Mouse (Mus musculus) intestine, embryonic 15.5 days (tissue): ENCODE results near the gene Mrm1. TPM values are rescaled to one million over a fixed set of nuclear protein-coding genes. Genes with fewer than 3 reads are reported as not detected.

Experiments
- ATAC-seq: fragments of 200-750 bp; cut with Nextera tagmentation; 2 replicates; pipeline ENCODE4 v1.8.0; 2017; ENCODE audit warnings: moderate TSS enrichment, moderate library complexity
- H3K27ac ChIP-seq: fragments of 300-500 bp; sonication (generic); 2 replicates; pipeline ENCODE4 v1.5.1; 2015; ENCODE audit warnings: mild to moderate bottlenecking, inconsistent platforms
- H3K27me3 ChIP-seq: fragments of 300-500 bp; sonication (generic); replicated peaks from 2 replicates; pipeline ENCODE4 v1.6.1; 2015; ENCODE audit warnings: inconsistent platforms
- H3K36me3 ChIP-seq: fragments of 300-500 bp; sonication (generic); 2 replicates; pipeline ENCODE4 v1.6.1; 2015; ENCODE audit warnings: inconsistent platforms
- H3K4me1 ChIP-seq: fragments of 300-500 bp; sonication (generic); replicated peaks from 2 replicates; pipeline ENCODE4 v1.6.1; 2015; ENCODE audit warnings: inconsistent platforms
- H3K4me2 ChIP-seq: fragments of 300-500 bp; sonication (generic); replicated peaks from 2 replicates; pipeline ENCODE4 v1.6.1; 2015; ENCODE audit warnings: mild to moderate bottlenecking, inconsistent platforms
- H3K4me3 ChIP-seq: fragments of 300-500 bp; sonication (generic); replicated peaks from 2 replicates; pipeline ENCODE4 v1.5.1; 2015; ENCODE audit warnings: inconsistent platforms
- H3K9ac ChIP-seq: fragments of 300-500 bp; sonication (generic); 2 replicates; pipeline ENCODE4 v1.6.1; 2015; ENCODE audit warnings: inconsistent platforms
- H3K9me3 ChIP-seq: fragments of 300-500 bp; sonication (generic); 2 replicates; pipeline ENCODE4 v1.6.1; 2016; ENCODE audit warnings: inconsistent platforms
- WGBS: fragments of 180-500 bp; shearing (Covaris S2); methylation state at CpG from one replicate; pipeline ENCODE4 v1.1.7; 2015; 5-methylcytosine and 5-hydroxymethylcytosine counted together
- polyA plus RNA-seq: library from polyadenylated mRNA; unstranded; fragments of >200 nt; fragmentation: Nextera tagmentation; extraction: Ambion mirVana; gene quantifications from 2 replicates; pipeline ENCODE4 v1.2.1, GENCODE M21; 2015

Gene Mrm1
- polyA plus RNA-seq, 1 experiment from 2014 or later: 16.3 TPM

DNA sequence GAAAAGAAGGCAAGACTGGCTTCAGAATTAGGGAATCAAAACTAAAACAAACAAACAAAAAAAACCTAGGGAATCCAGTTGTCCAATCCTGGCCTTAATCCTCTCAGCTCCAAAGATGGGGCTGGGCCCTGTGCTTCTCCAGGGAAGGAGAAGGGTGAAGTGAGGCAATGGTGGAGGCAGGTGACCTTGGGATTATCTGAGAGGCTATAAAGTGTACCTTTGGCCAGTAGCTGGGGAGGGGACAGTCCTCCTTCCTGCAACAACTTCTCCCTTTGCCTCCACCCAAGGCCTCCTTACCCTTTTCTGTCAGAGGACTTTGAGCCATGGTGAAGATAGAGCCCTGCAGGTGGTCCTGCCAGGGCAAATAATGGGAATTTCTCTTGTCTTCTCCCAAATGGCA is 8.2 kb upstream of the Mrm1 start:
- H3K27ac ChIP-seq: peak overlapping the region; percentile 86; the same call in 1 of the 2 replicates
- H3K9me3 ChIP-seq: no peaks in the 10 kb centered on the region
- H3K4me3 ChIP-seq: peak overlapping the region; percentile 17
- H3K36me3 ChIP-seq: peaks cover 9% of the 10 kb centered on the region; the same call in 1 of the 2 replicates
- H3K27me3 ChIP-seq: no peaks in the 10 kb centered on the region
- no peak overlapping the region for H3K9ac ChIP-seq
- peak overlapping the region; percentile 33 for H3K4me2 ChIP-seq
- peaks cover 30% of the 10 kb centered on the region for H3K4me1 ChIP-seq
- peak; percentile 36 for ATAC-seq

DNA sequence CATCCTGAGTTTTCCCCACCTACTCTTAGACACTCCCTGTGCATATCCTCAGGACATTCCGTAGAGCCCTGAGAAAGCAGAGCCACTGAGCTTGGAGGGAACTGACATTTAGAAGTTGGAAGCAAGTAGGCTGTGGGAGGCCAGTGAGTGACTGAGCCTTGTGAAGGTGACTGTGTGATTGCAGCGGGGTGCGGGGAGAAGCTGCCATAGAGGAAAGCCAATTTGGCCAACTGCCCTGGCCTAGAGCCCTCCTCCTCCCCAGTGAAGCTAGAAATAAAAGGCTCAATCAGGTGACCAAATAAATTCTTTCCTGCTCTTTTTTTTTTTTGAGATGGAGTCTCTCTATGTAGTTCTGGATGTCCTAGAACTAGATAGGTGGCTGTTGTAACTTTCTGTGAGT is 6.9 kb upstream of the Mrm1 start:
- no peak for ATAC-seq
- 0 out of 2 replicates have a peak overlapping the region, but pooled peaks have one; percentile 0 for H3K4me3 ChIP-seq
- H3K4me2 ChIP-seq: peak overlapping the region; percentile 20
- H3K9ac ChIP-seq: no peak overlapping the region
- no peaks in the 10 kb centered on the region for H3K27me3 ChIP-seq
- 48% methylated on average over 3 of the region's 3 CpGs for WGBS
- 0 out of 2 replicates have a peak overlapping the region, but pooled peaks have one; percentile 1 for H3K27ac ChIP-seq
- H3K36me3 ChIP-seq: 0 out of 2 replicates have a peak, but pooled peaks cover 2% of the 10 kb centered on the region
- H3K4me1 ChIP-seq: peaks cover 31% of the 10 kb centered on the region
- no peaks in the 10 kb centered on the region for H3K9me3 ChIP-seq

DNA sequence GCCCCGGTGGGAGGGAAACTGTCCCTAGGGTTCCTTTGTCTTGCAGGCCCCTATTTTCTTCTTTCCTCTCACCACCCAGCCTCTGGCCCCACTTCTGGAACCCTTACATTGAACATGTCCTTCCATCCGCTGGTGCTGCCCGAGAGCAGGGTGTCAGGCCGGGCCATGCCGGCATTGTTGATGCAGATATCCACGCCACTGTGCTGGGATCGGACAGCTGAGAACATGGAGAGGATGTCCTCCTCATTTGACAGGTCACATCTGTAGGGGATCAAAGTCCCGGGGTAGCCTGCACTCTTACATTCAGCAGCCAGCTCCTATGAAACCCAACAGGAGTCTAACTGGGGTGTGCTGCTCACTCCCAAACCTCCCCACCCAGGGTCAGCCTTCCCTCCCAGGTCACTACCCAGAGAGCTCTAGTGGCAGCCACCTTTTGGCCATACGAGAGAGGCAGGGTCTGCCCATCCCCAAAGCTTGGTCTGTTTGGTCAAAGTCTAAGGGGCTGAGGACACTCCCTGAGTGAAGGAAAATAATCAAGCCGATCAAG is 6.0 kb upstream of the Mrm1 start:
- H3K9me3 ChIP-seq: no peaks in the 10 kb centered on the region
- no peak overlapping the region for H3K4me3 ChIP-seq
- H3K4me2 ChIP-seq: peak overlapping the region; percentile 20
- no peak overlapping the region for H3K9ac ChIP-seq
- ATAC-seq: no peak
- H3K27ac ChIP-seq: no peak overlapping the region
- peaks cover 31% of the 10 kb centered on the region for H3K4me1 ChIP-seq
- no peaks in the 10 kb centered on the region for H3K36me3 ChIP-seq
- 78% methylated on average over 10 of the region's 10 CpGs for WGBS
- no peaks in the 10 kb centered on the region for H3K27me3 ChIP-seq

DNA sequence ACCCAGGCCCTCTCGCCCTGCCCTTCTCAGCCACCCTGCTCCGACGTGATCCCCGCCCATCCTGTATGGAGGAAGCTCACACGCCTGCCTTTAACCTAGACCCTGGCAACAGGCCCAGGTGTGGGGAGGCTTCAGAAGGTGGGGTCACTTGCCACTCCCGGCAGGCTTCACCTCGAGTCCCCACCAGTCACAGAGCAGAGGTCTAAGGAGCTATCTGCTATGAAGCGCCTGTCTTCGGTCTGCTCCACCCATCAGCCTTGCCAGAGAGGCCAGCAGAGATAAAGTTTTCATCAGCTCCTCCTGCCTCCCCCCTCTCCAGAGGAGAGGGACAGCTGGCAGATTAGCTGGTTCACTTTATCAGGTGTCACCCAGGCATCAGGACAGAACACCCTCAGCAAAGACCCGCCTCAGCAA is 4.2 kb upstream of the Mrm1 start:
- Histone ChIP-seq H3K9ac (0 out of 2 replicates have a peak overlapping the region, but pooled peaks have one; percentile 13), H3K27me3 (no peaks in the 10 kb centered on the region), H3K4me3 (no peak overlapping the region), H3K4me2 (peak overlapping the region; percentile 35), H3K4me1 (peaks cover 27% of the 10 kb centered on the region), H3K36me3 (no peaks in the 10 kb centered on the region), H3K9me3 (no peaks in the 10 kb centered on the region), H3K27ac (0 out of 2 replicates have a peak overlapping the region, but pooled peaks have one; percentile 32)
- 46% methylated on average over 10 of the region's 10 CpGs for WGBS
- ATAC-seq: peak; percentile 67

DNA sequence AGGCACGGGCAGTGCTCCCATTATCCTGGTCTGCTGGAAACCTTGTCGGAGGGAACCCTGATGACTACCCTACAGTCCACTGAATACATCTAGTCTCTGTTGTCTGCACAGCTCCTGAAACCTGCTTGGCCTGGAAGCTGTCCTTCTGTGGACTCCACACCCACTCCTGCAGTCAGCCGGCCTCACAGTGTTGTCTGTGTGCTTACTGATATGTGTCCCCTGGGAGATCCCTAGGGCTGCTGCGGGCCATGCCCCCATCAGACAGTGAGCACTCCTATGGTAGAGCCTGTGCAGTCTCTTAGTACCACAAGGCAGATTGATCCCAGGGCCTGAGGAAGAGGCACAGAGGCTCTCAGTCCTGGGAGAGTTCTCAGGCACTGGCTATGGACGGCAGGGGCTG is 3.2 kb upstream of the Mrm1 start:
- H3K9me3 ChIP-seq: no peaks in the 10 kb centered on the region
- H3K27me3 ChIP-seq: no peaks in the 10 kb centered on the region
- H3K36me3 ChIP-seq: no peaks in the 10 kb centered on the region
- 0 out of 2 replicates have a peak overlapping the region, but pooled peaks have one; percentile 13 for H3K27ac ChIP-seq
- no peak overlapping the region for H3K9ac ChIP-seq
- peaks cover 25% of the 10 kb centered on the region for H3K4me1 ChIP-seq
- WGBS: 74% methylated on average over 5 of the region's 5 CpGs
- H3K4me3 ChIP-seq: no peak overlapping the region
- no peak overlapping the region for H3K4me2 ChIP-seq
- no peak for ATAC-seq

DNA sequence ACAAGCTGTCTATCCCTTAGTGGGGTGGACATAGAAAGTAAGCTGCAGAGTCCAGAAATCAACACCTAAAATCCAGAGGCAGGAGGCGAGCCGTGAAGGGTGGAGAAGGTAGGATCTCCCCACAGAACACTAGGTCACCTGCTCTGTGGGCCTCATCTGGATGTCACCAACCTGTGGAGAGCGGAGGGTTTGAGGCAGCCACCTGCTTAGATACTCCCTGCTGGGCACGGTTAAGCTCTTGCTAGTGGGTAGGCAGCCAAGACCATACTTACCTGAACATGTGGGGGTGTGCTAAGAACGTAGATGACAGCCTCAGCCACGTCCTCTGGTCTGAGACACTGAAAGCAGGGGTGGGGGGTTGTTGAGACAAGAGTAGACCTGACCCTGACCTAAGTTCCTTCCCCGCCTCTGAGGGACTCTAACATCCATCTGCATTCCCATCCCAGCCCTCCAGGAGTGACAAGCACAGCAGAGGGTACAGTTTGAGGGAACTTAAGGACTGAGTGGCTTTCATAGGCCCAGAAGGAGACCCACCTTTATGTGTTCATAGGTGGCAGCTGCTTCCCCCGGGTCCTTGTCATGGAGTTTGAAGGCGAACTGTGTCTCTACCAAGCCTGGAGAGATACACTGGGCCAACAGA is 1.9 kb upstream of the Mrm1 start:
- Histone ChIP-seq H3K4me2 (no peak overlapping the region), H3K4me1 (peaks cover 20% of the 10 kb centered on the region), H3K4me3 (no peak overlapping the region), H3K9ac (no peak overlapping the region), H3K27ac (no peak overlapping the region), H3K36me3 (no peaks in the 10 kb centered on the region), H3K27me3 (no peaks in the 10 kb centered on the region), H3K9me3 (no peaks in the 10 kb centered on the region)
- no peak for ATAC-seq
- 88% methylated on average over 9 of the region's 9 CpGs for WGBS

DNA sequence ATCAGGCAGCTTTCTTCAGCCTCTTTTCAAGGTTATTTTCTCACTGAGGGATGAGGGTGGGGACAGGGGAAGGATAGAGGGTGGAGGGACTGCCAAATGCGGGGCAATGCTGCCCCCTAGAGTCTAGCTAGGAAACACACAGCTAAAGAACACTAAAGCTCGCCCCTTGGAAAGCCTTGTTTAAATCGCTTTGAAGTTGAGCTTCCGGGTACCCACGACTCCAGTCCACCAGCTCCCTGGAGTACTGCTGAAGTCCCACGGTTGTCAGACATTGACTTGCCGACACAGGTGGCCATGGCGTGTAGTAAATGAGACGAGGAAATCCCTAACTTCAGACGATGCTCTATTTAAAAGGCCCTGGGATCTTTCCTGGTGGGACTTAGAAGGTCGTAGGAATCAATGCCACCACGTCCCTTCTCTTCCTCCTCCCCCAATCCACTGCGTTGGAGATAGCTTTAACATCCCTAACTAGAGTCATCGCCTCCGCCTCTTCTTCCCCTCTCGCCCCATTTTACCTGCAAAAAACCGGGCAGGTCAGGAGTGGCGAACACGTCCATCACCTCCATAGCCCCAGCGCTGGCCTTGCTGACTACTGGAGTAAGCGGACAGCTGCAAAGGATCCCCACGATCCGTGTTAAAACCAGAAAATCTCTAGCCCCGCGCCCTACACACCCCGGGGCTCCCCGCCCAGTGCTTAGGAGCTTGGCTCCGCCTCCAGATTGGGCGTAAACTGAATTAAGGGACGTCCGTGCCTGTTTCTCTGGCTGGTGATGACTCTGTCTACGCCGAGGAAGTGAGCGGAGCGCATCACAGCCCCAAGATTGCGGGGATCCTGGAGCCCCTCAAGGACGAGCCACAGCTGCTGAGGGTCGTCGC is 992 bp downstream of the Mrm1 start:
- H3K27me3 ChIP-seq: no peaks in the 10 kb centered on the region

DNA sequence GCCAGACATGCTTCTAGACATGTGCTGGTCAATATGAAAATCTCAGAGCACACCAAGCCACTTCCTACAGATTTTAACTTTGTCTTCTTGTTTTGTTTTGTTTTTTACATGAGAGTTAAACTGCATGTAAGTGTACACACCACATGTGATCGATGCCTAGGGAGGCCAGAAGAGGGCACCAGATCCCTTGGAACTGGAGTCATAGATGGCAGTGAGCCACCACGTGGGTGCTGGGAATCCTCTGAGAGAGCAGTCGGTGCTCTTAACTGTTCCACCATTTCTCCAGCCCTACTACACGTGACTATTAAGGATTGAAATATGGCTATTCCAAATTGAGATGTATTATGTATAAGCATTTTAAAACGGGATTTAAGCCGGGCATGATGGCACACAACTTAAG is 2.0 kb downstream of the Mrm1 start:
- 80% methylated on average over 6 of the region's 6 CpGs for WGBS
- ATAC-seq: no peak
- no peaks in the 10 kb centered on the region for H3K4me1 ChIP-seq
- no peak overlapping the region for H3K9ac ChIP-seq
- no peaks in the 10 kb centered on the region for H3K9me3 ChIP-seq
- H3K36me3 ChIP-seq: 0 out of 2 replicates have a peak, but pooled peaks cover 3% of the 10 kb centered on the region
- H3K4me3 ChIP-seq: no peak overlapping the region
- H3K4me2 ChIP-seq: no peak overlapping the region
- no peak overlapping the region for H3K27ac ChIP-seq
- no peaks in the 10 kb centered on the region for H3K27me3 ChIP-seq

More for the DNA sequence above, 992 bp downstream of the Mrm1 start:
- Histone ChIP-seq H3K9ac (peak overlapping the region; percentile 79), H3K4me2 (peak overlapping the region; percentile 98), H3K4me3 (peak overlapping the region; percentile 82), H3K9me3 (no peaks in the 10 kb centered on the region), H3K27ac (peak overlapping the region; percentile 96), H3K36me3 (no peaks in the 10 kb centered on the region), H3K4me1 (peaks cover 9% of the 10 kb centered on the region)
- ATAC-seq: peak; percentile 79
- under 1% methylated on average over 39 of the region's 39 CpGs for WGBS

DNA sequence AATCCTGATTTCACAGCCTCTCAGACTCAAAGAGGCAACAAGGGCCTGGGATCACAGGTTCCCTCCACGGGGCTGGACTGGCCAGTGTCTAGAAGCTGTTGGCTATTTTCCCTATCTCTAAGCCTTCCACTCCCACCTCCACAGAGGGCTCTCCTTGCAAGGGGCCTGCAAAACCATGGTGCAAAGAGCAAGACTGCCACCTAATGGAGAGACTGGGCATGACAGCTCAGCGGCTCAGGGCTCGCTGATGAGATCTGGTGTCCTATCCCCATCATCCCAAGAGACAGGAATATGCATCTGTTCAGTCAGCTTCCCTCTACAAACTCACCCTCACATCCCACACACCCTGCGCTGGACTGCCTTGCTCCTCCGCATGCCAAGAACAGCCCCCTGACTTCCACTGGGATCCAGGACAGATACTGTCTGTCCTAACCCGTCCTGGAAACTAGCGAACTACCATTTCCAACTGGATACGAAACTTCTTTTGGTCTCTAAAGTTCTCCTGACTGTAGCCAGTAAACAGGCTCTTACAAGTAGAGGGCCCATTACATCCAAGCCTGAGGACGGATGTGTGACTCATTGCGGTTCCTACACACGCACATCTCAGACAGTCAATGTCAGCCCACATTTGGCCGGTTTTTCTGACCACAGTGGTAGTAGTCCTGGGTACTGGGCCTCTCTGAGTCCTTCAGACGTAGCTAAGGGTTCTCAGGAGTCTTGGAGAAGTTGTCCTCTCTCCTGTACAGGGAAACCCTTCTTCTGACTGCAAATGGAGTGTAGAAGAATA is 5.4 kb downstream of the Mrm1 start:
- no peaks in the 10 kb centered on the region for H3K9me3 ChIP-seq
- H3K27ac ChIP-seq: no peak overlapping the region
- H3K27me3 ChIP-seq: no peaks in the 10 kb centered on the region
- no peak overlapping the region for H3K4me3 ChIP-seq
- H3K4me1 ChIP-seq: no peaks in the 10 kb centered on the region
- 59% methylated on average over 13 of the region's 13 CpGs for WGBS
- no peak overlapping the region for H3K4me2 ChIP-seq
- ATAC-seq: no peak
- H3K9ac ChIP-seq: no peak overlapping the region
- 0 out of 2 replicates have a peak, but pooled peaks cover 3% of the 10 kb centered on the region for H3K36me3 ChIP-seq

DNA sequence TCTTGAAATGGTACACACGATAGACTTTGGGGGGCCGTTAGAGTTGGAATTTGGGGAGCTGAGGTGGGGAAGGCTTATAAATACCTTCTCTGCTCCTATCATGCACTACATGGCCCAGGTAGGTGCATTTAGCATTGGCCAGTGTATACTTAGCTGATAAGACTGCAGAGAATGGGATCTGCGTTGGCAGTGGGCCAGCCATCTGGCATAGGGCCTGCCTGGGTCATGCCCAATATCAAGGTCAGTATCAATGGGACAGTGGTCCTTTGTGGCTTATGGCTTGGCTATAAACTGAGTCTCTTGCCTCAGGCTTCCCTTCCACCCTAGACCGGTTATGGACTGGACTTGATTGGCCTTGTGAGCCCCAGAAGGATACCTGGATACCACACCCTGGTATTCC is 14.9 kb downstream of the Mrm1 start:
- no peaks in the 10 kb centered on the region for H3K9me3 ChIP-seq

DNA sequence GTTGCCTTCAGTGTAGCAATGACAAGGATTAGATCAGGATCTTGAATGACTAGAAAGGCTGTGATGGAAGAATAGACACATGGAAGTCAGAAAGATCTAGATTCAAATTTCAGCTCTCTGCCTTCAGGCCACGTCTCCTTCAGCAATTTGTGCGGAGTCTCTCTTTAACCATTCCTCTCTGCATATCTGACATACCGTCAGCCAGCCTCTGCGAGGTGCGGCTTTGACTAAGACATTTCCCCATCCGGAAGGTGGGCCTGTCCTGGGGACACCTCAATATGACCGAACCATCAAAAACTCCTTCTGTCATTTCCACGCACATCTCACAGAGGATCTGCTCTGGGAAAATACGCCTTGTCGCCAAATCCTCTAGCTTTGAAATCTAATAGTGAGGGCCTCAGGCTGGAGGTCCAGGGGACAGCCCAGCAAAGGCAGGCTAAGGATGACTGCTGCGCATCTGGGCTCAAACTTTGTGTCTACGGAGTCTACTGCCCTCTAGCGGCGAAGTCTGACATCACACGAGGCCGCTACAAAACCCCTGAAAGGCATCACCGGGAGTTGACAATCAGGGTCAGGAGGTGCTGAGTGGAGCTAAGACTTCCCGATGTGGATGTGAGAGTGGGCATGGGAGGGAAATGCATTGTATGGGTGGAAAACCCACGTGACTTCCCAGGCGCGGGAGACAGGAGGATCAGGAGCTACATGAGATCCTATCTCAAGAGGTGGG is 21.5 kb downstream of the Mrm1 start:
- no peak for ATAC-seq
- H3K27ac ChIP-seq: no peak overlapping the region
- 0 out of 2 replicates have a peak, but pooled peaks cover 2% of the 10 kb centered on the region for H3K4me1 ChIP-seq
- 22% methylated on average over 21 of the region's 21 CpGs for WGBS
- no peak overlapping the region for H3K4me2 ChIP-seq
- H3K4me3 ChIP-seq: no peak overlapping the region
- H3K36me3 ChIP-seq: no peaks in the 10 kb centered on the region
- H3K27me3 ChIP-seq: no peaks in the 10 kb centered on the region
- H3K9me3 ChIP-seq: no peaks in the 10 kb centered on the region
- no peak overlapping the region for H3K9ac ChIP-seq

More for the DNA sequence above, 14.9 kb downstream of the Mrm1 start:
- Histone ChIP-seq H3K27ac (no peak overlapping the region), H3K4me3 (no peak overlapping the region), H3K9ac (no peak overlapping the region), H3K4me1 (no peaks in the 10 kb centered on the region), H3K4me2 (no peak overlapping the region), H3K27me3 (no peaks in the 10 kb centered on the region), H3K36me3 (no peaks in the 10 kb centered on the region)
- 84% methylated on average over 4 of the region's 4 CpGs for WGBS
- ATAC-seq: no peak
